Mouse (Mus musculus): ENCODE measurements around the gene St3gal4. TPM values are rescaled to one million over a fixed set of nuclear protein-coding genes. Genes with fewer than 3 reads are reported as not detected.

The St3gal4 gene
- polyA plus RNA-seq, 1 experiment from 2014 or later: 250 TPM

GRCm38 (mm10) chr9:35122551-35123266 lies 3.6 kb upstream of the St3gal4 start:
- Histone ChIP-seq H3K4me3 (ENCODE audit: low read length) (no peak overlapping the region), H3K36me3 (ENCODE audit: control insufficient read depth, insufficient read depth, low read length) (0 out of 2 replicates have a peak, but pooled peaks cover 2% of the 10 kb centered on the region), H3K9ac (ENCODE audit: low read depth, low read length) (no peak overlapping the region), H3K4me2 (ENCODE audit: low read depth, low read length) (no peak overlapping the region), H3K9me3 (ENCODE audit: control insufficient read depth, low read length) (no peaks in the 10 kb centered on the region), H3K27ac (ENCODE audit: low read length) (no peak overlapping the region), H3K27me3 (replicated peaks; ENCODE audit: control insufficient read depth, insufficient read depth, low read length) (no peaks in the 10 kb centered on the region), H3K4me1 (ENCODE audit: control insufficient read depth, insufficient read depth, low read length) (peaks cover 6% of the 10 kb centered on the region)
- 80% methylated on average over 5 of the region's 5 CpGs for WGBS
- peak; percentile 44 for ATAC-seq

GRCm38 (mm10) chr9:35118563-35118962 lies 505 bp downstream of the St3gal4 start:
- no peak overlapping the region for H3K4me2 ChIP-seq (ENCODE audit: low read depth, low read length)

GRCm38 (mm10) chr9:35117384-35118295 lies 1.4 kb downstream of the St3gal4 start:
- H3K9ac ChIP-seq (ENCODE audit: low read depth, low read length): peak overlapping the region; percentile 89
- peak; percentile 23; the same call in 1 of the 2 replicates for ATAC-seq
- WGBS: 30% methylated on average over 15 of the region's 15 CpGs

More at GRCm38 (mm10) chr9:35118563-35118962, 505 bp downstream of the St3gal4 start:
- H3K27ac ChIP-seq (ENCODE audit: low read length): no peak overlapping the region
- H3K9me3 ChIP-seq (ENCODE audit: control insufficient read depth, low read length): no peaks in the 10 kb centered on the region
- ATAC-seq: no peak
- no peak overlapping the region for H3K9ac ChIP-seq (ENCODE audit: low read depth, low read length)
- peaks cover 20% of the 10 kb centered on the region for H3K4me1 ChIP-seq (ENCODE audit: control insufficient read depth, insufficient read depth, low read length)
- no peak overlapping the region for H3K4me3 ChIP-seq (ENCODE audit: low read length)
- H3K36me3 ChIP-seq (ENCODE audit: control insufficient read depth, insufficient read depth, low read length): 0 out of 2 replicates have a peak, but pooled peaks cover 2% of the 10 kb centered on the region
- no peaks in the 10 kb centered on the region for H3K27me3 ChIP-seq (replicated peaks; ENCODE audit: control insufficient read depth, insufficient read depth, low read length)
- WGBS: 87% methylated on average over 2 of the region's 2 CpGs

GRCm38 (mm10) chr9:35116391-35117381 lies 2.4 kb downstream of the St3gal4 start:
- H3K9ac ChIP-seq (ENCODE audit: low read depth, low read length): peak overlapping the region; percentile 89
- H3K27me3 ChIP-seq (replicated peaks; ENCODE audit: control insufficient read depth, insufficient read depth, low read length): no peaks in the 10 kb centered on the region
- H3K27ac ChIP-seq (ENCODE audit: low read length): peak overlapping the region; percentile 88
- WGBS: under 1% methylated on average over 76 of the region's 84 CpGs
- no peaks in the 10 kb centered on the region for H3K9me3 ChIP-seq (ENCODE audit: control insufficient read depth, low read length)
- H3K36me3 ChIP-seq (ENCODE audit: control insufficient read depth, insufficient read depth, low read length): 0 out of 2 replicates have a peak, but pooled peaks cover 2% of the 10 kb centered on the region
- peak overlapping the region; percentile 79 for H3K4me3 ChIP-seq (ENCODE audit: low read length)
- peaks cover 29% of the 10 kb centered on the region for H3K4me1 ChIP-seq (ENCODE audit: control insufficient read depth, insufficient read depth, low read length)
- ATAC-seq: peak; percentile 83
- peak overlapping the region; percentile 83 for H3K4me2 ChIP-seq (ENCODE audit: low read depth, low read length)

More at GRCm38 (mm10) chr9:35117384-35118295, 1.4 kb downstream of the St3gal4 start:
- peak overlapping the region; percentile 79 for H3K4me3 ChIP-seq (ENCODE audit: low read length)
- H3K36me3 ChIP-seq (ENCODE audit: control insufficient read depth, insufficient read depth, low read length): 0 out of 2 replicates have a peak, but pooled peaks cover 2% of the 10 kb centered on the region
- H3K27ac ChIP-seq (ENCODE audit: low read length): peak overlapping the region; percentile 88
- H3K9me3 ChIP-seq (ENCODE audit: control insufficient read depth, low read length): no peaks in the 10 kb centered on the region
- H3K4me1 ChIP-seq (ENCODE audit: control insufficient read depth, insufficient read depth, low read length): peaks cover 20% of the 10 kb centered on the region
- peak overlapping the region; percentile 83 for H3K4me2 ChIP-seq (ENCODE audit: low read depth, low read length)
- no peaks in the 10 kb centered on the region for H3K27me3 ChIP-seq (replicated peaks; ENCODE audit: control insufficient read depth, insufficient read depth, low read length)

- Histone ChIP-seq H3K27me3 (replicated peaks; ENCODE audit: control insufficient read depth, insufficient read depth, low read length) (no peaks in the 10 kb centered on the region), H3K4me3 (ENCODE audit: low read length) (peak overlapping the region; percentile 79), H3K27ac (ENCODE audit: low read length) (peak overlapping the region; percentile 88), H3K9ac (ENCODE audit: low read depth, low read length) (peak overlapping the region; percentile 89), H3K4me2 (ENCODE audit: low read depth, low read length) (peak overlapping the region; percentile 83), H3K36me3 (ENCODE audit: control insufficient read depth, insufficient read depth, low read length) (0 out of 2 replicates have a peak, but pooled peaks cover 2% of the 10 kb centered on the region), H3K4me1 (ENCODE audit: control insufficient read depth, insufficient read depth, low read length) (peaks cover 35% of the 10 kb centered on the region), H3K9me3 (ENCODE audit: control insufficient read depth, low read length) (no peaks in the 10 kb centered on the region)
- 40% methylated on average over 4 of the region's 4 CpGs for WGBS
- ATAC-seq: no peak
Observed at GRCm38 (mm10) chr9:35115804-35116203, 3.3 kb downstream of the St3gal4 start.

GRCm38 (mm10) chr9:35115299-35115698 lies 3.8 kb downstream of the St3gal4 start:
- H3K9me3 ChIP-seq (ENCODE audit: control insufficient read depth, low read length): no peaks in the 10 kb centered on the region
- H3K27ac ChIP-seq (ENCODE audit: low read length): peak overlapping the region; percentile 88; the same call in 1 of the 2 replicates
- H3K4me2 ChIP-seq (ENCODE audit: low read depth, low read length): peak overlapping the region; percentile 83
- peak overlapping the region; percentile 89 for H3K9ac ChIP-seq (ENCODE audit: low read depth, low read length)
- 47% methylated on average over 3 of the region's 4 CpGs for WGBS
- H3K36me3 ChIP-seq (ENCODE audit: control insufficient read depth, insufficient read depth, low read length): 0 out of 2 replicates have a peak, but pooled peaks cover 2% of the 10 kb centered on the region
- no peaks in the 10 kb centered on the region for H3K27me3 ChIP-seq (replicated peaks; ENCODE audit: control insufficient read depth, insufficient read depth, low read length)
- H3K4me3 ChIP-seq (ENCODE audit: low read length): peak overlapping the region; percentile 79
- peaks cover 35% of the 10 kb centered on the region for H3K4me1 ChIP-seq (ENCODE audit: control insufficient read depth, insufficient read depth, low read length)
- no peak for ATAC-seq

GRCm38 (mm10) chr9:35114234-35114633 lies 4.8 kb downstream of the St3gal4 start:
- ATAC-seq: no peak
- Histone ChIP-seq H3K27me3 (replicated peaks; ENCODE audit: control insufficient read depth, insufficient read depth, low read length) (no peaks in the 10 kb centered on the region), H3K36me3 (ENCODE audit: control insufficient read depth, insufficient read depth, low read length) (no peaks in the 10 kb centered on the region), H3K4me1 (ENCODE audit: control insufficient read depth, insufficient read depth, low read length) (peaks cover 45% of the 10 kb centered on the region), H3K9ac (ENCODE audit: low read depth, low read length) (no peak overlapping the region; the same call in 1 of the 2 replicates), H3K27ac (ENCODE audit: low read length) (0 out of 2 replicates have a peak overlapping the region, but pooled peaks have one; percentile 1), H3K4me3 (ENCODE audit: low read length) (no peak overlapping the region), H3K4me2 (ENCODE audit: low read depth, low read length) (0 out of 2 replicates have a peak overlapping the region, but pooled peaks have one; percentile 83), H3K9me3 (ENCODE audit: control insufficient read depth, low read length) (no peaks in the 10 kb centered on the region)
- 80% methylated on average over 3 of the region's 3 CpGs for WGBS

GRCm38 (mm10) chr9:35111941-35112595 lies 7.0 kb downstream of the St3gal4 start:
- H3K27ac ChIP-seq (ENCODE audit: low read length): peak overlapping the region; percentile 70
- H3K9me3 ChIP-seq (ENCODE audit: control insufficient read depth, low read length): no peaks in the 10 kb centered on the region
- H3K9ac ChIP-seq (ENCODE audit: low read depth, low read length): peak overlapping the region; percentile 31
- ATAC-seq: peak; percentile 57
- WGBS: 24% methylated on average over 19 of the region's 19 CpGs
- H3K4me3 ChIP-seq (ENCODE audit: low read length): no peak overlapping the region
- H3K4me2 ChIP-seq (ENCODE audit: low read depth, low read length): peak overlapping the region; percentile 21; the same call in 1 of the 2 replicates
- H3K4me1 ChIP-seq (ENCODE audit: control insufficient read depth, insufficient read depth, low read length): peaks cover 57% of the 10 kb centered on the region
- no peaks in the 10 kb centered on the region for H3K27me3 ChIP-seq (replicated peaks; ENCODE audit: control insufficient read depth, insufficient read depth, low read length)
- H3K36me3 ChIP-seq (ENCODE audit: control insufficient read depth, insufficient read depth, low read length): no peaks in the 10 kb centered on the region
